Mouse (Mus musculus) stomach, postnatal 0 days (tissue): ENCODE results near the gene Supt4a. TPM values are rescaled to one million over a fixed set of nuclear protein-coding genes. Genes with fewer than 3 reads are reported as not detected.

Experiments
- ATAC-seq: fragments of 200-750 bp; cut with Nextera tagmentation; 2 replicates; pipeline ENCODE4 v1.8.0; 2017; ENCODE audit not compliant: low FRiP score, low TSS enrichment
- DNase-seq: peaks from one replicate; pipeline ENCODE4 v3.0.0-alpha.2; 2016; ENCODE audit warnings: low spot score
- H3K27ac ChIP-seq: fragments of 300-500 bp; sonication (generic); replicated peaks from 2 replicates; pipeline ENCODE4 v1.5.1; 2014; ENCODE audit warnings: mild to moderate bottlenecking, control low read depth
- H3K27me3 ChIP-seq: fragments of 300-500 bp; sonication (generic); 2 replicates; pipeline ENCODE4 v1.6.1; 2014; ENCODE audit warnings: low read length; ENCODE audit not compliant: control insufficient read depth, insufficient read depth
- H3K36me3 ChIP-seq: fragments of 300-500 bp; sonication (generic); 2 replicates; pipeline ENCODE4 v1.6.1; 2014; ENCODE audit warnings: low read length, mixed read lengths; ENCODE audit not compliant: control insufficient read depth, insufficient read depth
- H3K4me1 ChIP-seq: fragments of 300-500 bp; sonication (generic); replicated peaks from 2 replicates; pipeline ENCODE4 v1.6.1; 2014; ENCODE audit warnings: antibody characterized with exemption; ENCODE audit not compliant: control insufficient read depth, insufficient read depth
- H3K4me2 ChIP-seq: fragments of 300-500 bp; sonication (generic); replicated peaks from 2 replicates; pipeline ENCODE4 v1.6.1; 2014; ENCODE audit warnings: low read depth, mild to moderate bottlenecking, control low read depth, moderate library complexity
- H3K4me3 ChIP-seq: fragments of 300-500 bp; sonication (generic); 2 replicates; pipeline ENCODE4 v1.5.1; 2014; ENCODE audit warnings: low read depth, low read length, control low read depth
- H3K9ac ChIP-seq: fragments of 300-500 bp; sonication (generic); 2 replicates; pipeline ENCODE4 v1.6.1; 2014; ENCODE audit warnings: mild to moderate bottlenecking, low read length, control low read depth, mixed read lengths
- H3K9me3 ChIP-seq: fragments of 300-500 bp; sonication (generic); 2 replicates; pipeline ENCODE4 v1.6.1; 2016; ENCODE audit warnings: low read length; ENCODE audit not compliant: control insufficient read depth
- CTCF ChIP-seq: IDR thresholded peaks from 2 replicates; pipeline ENCODE4 v1.5.1; 2016; ENCODE audit warnings: antibody characterized with exemption, low read depth, mild to moderate bottlenecking, moderate library complexity
- EP300 ChIP-seq: optimal IDR thresholded peaks from 2 replicates; pipeline ENCODE3; 2016; ENCODE audit warnings: antibody characterized with exemption
- WGBS: fragments of 180-500 bp; shearing (Covaris S2); extraction: QIAGEN DNeasy Blood & Tissue Kit; methylation state at CpG from one replicate; pipeline ENCODE4 v1.1.7; 2014; 5-methylcytosine and 5-hydroxymethylcytosine counted together
- polyA plus RNA-seq: library from polyadenylated mRNA; unstranded; fragments of >200 nt; fragmentation: Nextera tagmentation; extraction: Ambion mirVana; gene quantifications from 2 replicates; pipeline ENCODE4 v1.2.1, GENCODE M21; 2015

Gene Supt4a
- polyA plus RNA-seq, 1 experiment from 2014 or later: 119 TPM

DNA sequence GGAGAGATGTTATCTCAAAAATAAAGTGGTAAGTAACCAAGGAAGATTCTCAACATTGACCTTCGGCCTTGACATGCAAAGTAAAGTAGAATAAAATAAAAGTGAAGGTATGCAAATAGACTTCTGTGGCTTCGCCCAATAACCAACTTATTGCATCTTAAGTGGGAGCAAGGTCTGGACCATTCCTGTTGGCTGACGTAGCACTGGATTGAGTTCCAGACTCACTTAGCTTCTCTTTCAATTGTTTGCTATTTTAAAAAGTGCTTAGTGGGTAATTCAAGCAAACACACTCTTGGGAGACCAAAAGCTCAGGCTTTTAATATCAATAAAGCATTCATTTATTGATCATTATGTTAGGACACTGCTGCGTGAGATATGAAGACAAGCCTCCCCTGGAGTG, 39.2 kb upstream of the Supt4a start:
- H3K9me3 ChIP-seq: no peaks in the 10 kb centered on the region
- WGBS: 71% methylated on average over 4 of the region's 4 CpGs
- no peaks in the 10 kb centered on the region for H3K27me3 ChIP-seq
- H3K9ac ChIP-seq: no peak overlapping the region
- ATAC-seq: no peak
- no peaks in the 10 kb centered on the region for H3K36me3 ChIP-seq
- no peak overlapping the region for H3K4me3 ChIP-seq
- no peak overlapping the region for H3K27ac ChIP-seq
- TF ChIP-seq EP300 (no peak), CTCF (no peak)
- no peak overlapping the region for H3K4me2 ChIP-seq
- no peaks in the 10 kb centered on the region for H3K4me1 ChIP-seq
- DNase-seq: no peak

DNA sequence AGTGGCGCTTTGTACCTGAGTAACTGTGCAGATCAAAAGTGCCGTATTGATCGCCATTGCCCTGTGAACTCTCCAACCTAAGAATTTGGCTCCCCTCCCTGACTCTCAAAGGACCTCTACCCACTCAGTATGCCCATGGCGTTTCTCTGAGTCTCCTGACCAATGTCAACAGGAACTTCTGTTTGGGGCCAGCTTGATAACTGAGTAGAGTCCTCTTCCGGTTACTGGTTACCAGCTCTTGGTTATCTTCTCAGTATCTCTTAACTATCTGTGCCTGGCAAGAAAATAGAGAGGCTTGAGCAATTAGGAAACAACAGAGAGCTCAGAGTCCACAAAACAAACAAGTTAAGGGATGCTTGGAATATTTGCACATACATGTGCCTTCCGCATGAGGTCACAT, 36.2 kb upstream of the Supt4a start:
- ATAC-seq: no peak
- no peaks in the 10 kb centered on the region for H3K36me3 ChIP-seq
- no peaks in the 10 kb centered on the region for H3K4me1 ChIP-seq
- H3K4me2 ChIP-seq: no peak overlapping the region
- DNase-seq: no peak
- TF ChIP-seq CTCF (no peak), EP300 (no peak)
- H3K9ac ChIP-seq: no peak overlapping the region
- H3K27ac ChIP-seq: no peak overlapping the region
- no peaks in the 10 kb centered on the region for H3K27me3 ChIP-seq
- H3K9me3 ChIP-seq: no peaks in the 10 kb centered on the region
- 74% methylated on average over 6 of the region's 6 CpGs for WGBS
- no peak overlapping the region for H3K4me3 ChIP-seq

DNA sequence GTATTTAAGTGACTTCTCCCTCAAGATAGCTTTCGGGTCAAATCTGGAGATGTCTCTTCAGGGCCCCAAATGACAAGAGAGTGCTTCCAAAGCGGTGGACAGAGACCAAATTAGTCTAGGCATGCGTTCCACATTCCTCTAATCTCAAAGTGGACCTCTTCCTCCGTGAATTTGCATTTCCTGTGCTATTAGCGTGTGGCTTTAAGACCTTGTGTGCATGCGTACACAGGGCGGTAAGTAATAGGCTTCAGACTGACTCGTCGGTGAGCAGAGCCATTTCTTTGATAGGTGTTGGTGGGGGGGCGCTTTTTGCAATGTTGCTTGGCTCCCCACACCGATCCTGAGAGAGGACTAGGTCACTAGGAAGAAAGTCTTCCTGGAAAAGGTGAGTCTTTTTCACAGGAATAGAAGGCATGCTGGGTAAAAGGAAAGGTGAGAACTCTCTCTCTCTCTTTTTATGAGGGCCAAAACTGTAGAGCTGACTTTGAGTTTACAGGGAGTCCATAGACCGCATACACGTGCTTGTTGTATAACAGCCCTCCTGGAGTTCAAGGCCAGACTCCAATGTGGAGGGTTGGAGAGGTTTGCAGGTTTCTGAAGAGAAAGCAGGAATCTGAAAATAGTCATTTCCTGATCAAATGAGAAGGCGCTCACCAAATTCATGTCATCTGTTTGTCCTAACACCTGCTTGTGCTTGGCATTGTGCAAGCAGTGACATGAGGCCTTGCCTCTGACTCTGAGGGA, 35.3 kb upstream of the Supt4a start:
- no peak for ATAC-seq
- no peak overlapping the region for H3K4me2 ChIP-seq
- TF ChIP-seq EP300 (no peak), CTCF (no peak)

DNA sequence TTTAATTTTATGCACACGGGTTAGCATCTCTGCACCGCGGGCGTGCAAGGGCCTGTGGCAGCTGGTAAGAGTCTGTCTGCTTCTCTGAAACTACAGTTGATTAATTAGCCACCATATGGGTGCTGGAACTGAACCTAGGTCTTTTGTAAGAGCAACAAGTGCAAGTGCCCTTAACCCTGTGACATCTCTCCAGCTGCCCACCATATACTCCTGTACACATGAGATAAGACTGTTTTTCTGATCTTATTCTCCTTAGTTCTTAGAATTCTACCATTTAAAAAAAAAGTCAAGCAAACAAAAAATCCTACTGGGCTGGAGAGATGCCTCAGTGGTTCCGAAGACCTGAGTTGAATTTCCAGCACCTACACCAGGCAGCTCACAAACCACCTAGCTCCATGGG, 33.7 kb upstream of the Supt4a start:
- H3K4me3 ChIP-seq: no peak overlapping the region
- H3K4me1 ChIP-seq: no peaks in the 10 kb centered on the region
- H3K36me3 ChIP-seq: no peaks in the 10 kb centered on the region
- TF ChIP-seq EP300 (no peak), CTCF (no peak)
- ATAC-seq (no peak), DNase-seq (no peak)
- no peak overlapping the region for H3K27ac ChIP-seq
- 66% methylated on average over 5 of the region's 5 CpGs for WGBS
- no peak overlapping the region for H3K9ac ChIP-seq
- no peaks in the 10 kb centered on the region for H3K9me3 ChIP-seq
- no peak overlapping the region for H3K4me2 ChIP-seq
- H3K27me3 ChIP-seq: no peaks in the 10 kb centered on the region

More for the DNA sequence above, 35.3 kb upstream of the Supt4a start:
- WGBS: 53% methylated on average over 14 of the region's 14 CpGs
- no peak for DNase-seq
- H3K27ac ChIP-seq: peak overlapping the region; percentile 56; the same call in 1 of the 2 replicates
- H3K4me1 ChIP-seq: no peaks in the 10 kb centered on the region
- no peaks in the 10 kb centered on the region for H3K36me3 ChIP-seq
- no peaks in the 10 kb centered on the region for H3K9me3 ChIP-seq
- no peak overlapping the region for H3K9ac ChIP-seq
- H3K4me3 ChIP-seq: no peak overlapping the region
- H3K27me3 ChIP-seq: no peaks in the 10 kb centered on the region

DNA sequence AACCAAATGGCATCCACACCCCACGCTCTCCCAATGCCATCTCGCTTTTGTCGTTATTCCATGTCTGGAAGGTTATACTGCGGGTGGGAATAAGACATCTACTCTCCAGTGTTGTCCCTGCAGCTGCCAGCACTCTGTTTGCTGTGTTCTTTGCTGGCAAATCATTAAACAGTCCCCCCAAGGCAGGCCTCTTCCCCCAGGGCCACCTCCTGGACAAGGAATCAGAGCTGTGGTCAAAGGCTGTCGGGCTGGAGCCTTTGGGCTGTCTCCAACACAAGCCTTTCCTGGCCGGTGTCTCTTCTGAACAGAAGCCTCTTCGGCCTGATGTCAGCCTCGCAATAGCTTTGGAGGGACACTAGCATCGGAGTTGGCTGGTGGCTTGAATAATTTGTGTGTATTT, 33.1 kb upstream of the Supt4a start:
- no peak overlapping the region for H3K4me3 ChIP-seq
- DNase-seq: peak; percentile 45
- no peak overlapping the region for H3K27ac ChIP-seq
- H3K9ac ChIP-seq: no peak overlapping the region
- H3K9me3 ChIP-seq: no peaks in the 10 kb centered on the region
- H3K27me3 ChIP-seq: no peaks in the 10 kb centered on the region
- no peaks in the 10 kb centered on the region for H3K36me3 ChIP-seq
- TF ChIP-seq EP300 (no peak), CTCF (no peak)
- 59% methylated on average over 9 of the region's 9 CpGs for WGBS
- H3K4me1 ChIP-seq: no peaks in the 10 kb centered on the region
- no peak overlapping the region for H3K4me2 ChIP-seq
- no peak for ATAC-seq

DNA sequence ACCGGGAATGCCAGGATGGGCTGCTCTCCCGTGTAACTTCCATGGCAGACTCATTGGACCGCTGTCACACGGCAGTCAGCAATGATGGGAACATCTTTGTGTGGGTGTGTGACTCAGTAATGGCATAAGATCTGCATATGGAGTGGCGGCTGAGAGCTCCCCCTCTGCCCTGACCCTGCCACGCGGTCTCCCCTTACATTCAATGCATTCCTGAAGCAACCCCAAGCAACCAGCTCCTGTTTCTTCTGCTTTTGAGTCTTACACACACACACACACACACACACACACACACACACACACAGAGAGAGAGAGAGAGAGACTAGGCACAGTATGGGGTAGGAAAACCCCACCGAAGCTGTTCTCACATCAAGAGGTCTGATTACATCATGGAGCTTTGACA, 29.8 kb upstream of the Supt4a start:
- Histone ChIP-seq H3K36me3 (no peaks in the 10 kb centered on the region), H3K9ac (no peak overlapping the region), H3K27me3 (no peaks in the 10 kb centered on the region), H3K4me2 (no peak overlapping the region), H3K9me3 (no peaks in the 10 kb centered on the region), H3K4me3 (no peak overlapping the region), H3K27ac (no peak overlapping the region), H3K4me1 (0 out of 2 replicates have a peak, but pooled peaks cover 2% of the 10 kb centered on the region)
- no peak for TF ChIP-seq EP300
- no peak for TF ChIP-seq CTCF
- WGBS: 53% methylated on average over 8 of the region's 8 CpGs
- DNase-seq (no peak), ATAC-seq (no peak)
